Comparison of ENCODE assay signal across 9 mouse cellular contexts in genomic region chr11:108135407-108136159, GRCm38 (mm10).
DNase-seq lines count a peak whose midpoint lies in the region; ATAC-seq and TF ChIP-seq lines count a peak whose summit lies in the region.
"Had no signal": no experiment of that assay in that cellular context is flagged by ENCODE, and none has a peak within 500 bp of the region (broad histone marks: within the 10 kb centered on the region; RNA-seq: fewer than 3 reads in every experiment).

No protein-coding gene starts in this region.

- ATAC-seq in activated CD4-positive, CD25-positive, alpha-beta regulatory T cell, adult 4 months = peak; percentile 46
- ATAC-seq in limb, embryonic 13.5 days (ENCODE audit: low FRiP score, low read depth) = no peak

- no peak overlapping the region for H3K4me2 ChIP-seq in limb, embryonic 13.5 days (replicated peaks)
- H3K4me2 ChIP-seq: lung, embryonic 15.5 days had no signal

- peaks cover 10% of the 10 kb centered on the region; the same call in 1 of the 2 replicates for H3K4me1 ChIP-seq in limb, embryonic 13.5 days

- H3K9me3 ChIP-seq in limb, embryonic 13.5 days = no peaks in the 10 kb centered on the region
- H3K9me3 ChIP-seq: lung, embryonic 15.5 days had no signal

- peak overlapping the region; percentile 87 for H3K27ac ChIP-seq in layer of hippocampus, adult 2 months
- H3K27ac ChIP-seq in limb, embryonic 13.5 days = peak overlapping the region; percentile 33; the same call in 1 of the 2 replicates
- H3K27ac ChIP-seq: lung, embryonic 15.5 days had no signal

- H3K27me3 ChIP-seq in limb, embryonic 13.5 days = no peaks in the 10 kb centered on the region
- H3K27me3 ChIP-seq: lung, embryonic 15.5 days had no signal

- DNase-seq in adrenal gland, postnatal 14 days = peak; percentile 11
- DNase-seq in adrenal gland, postnatal 36 days = no peak
- no peak for DNase-seq in layer of hippocampus, adult 2 months (ENCODE audit: low spot score in 2 of 2)
- no peak for DNase-seq in layer of hippocampus, postnatal 36 days
- DNase-seq in urinary bladder, adult 18-20 months (ENCODE audit: low spot score in 2 of 2) = no peak
- DNase-seq in frontal cortex, postnatal 10 days (ENCODE audit: low spot score in 2 of 2) = no peak

- no peak overlapping the region for H3K4me3 ChIP-seq in layer of hippocampus, adult 2 months
- no peak overlapping the region for H3K4me3 ChIP-seq in limb, embryonic 13.5 days
- H3K4me3 ChIP-seq: lung, embryonic 15.5 days had no signal

- H3K36me3 ChIP-seq in limb, embryonic 13.5 days = no peaks in the 10 kb centered on the region
- H3K36me3 ChIP-seq: lung, embryonic 15.5 days had no signal

- whole genome bisulfite sequencing in limb, embryonic 13.5 days = 26% methylated on average over 4 of the region's 4 CpGs

- peak; percentile 78 for TF ChIP-seq CTCF in layer of hippocampus, adult 2 months (conservative IDR thresholded peaks at IDR 0.05)

- no peak overlapping the region for H3K9ac ChIP-seq in limb, embryonic 13.5 days
- H3K9ac ChIP-seq: lung, embryonic 15.5 days had no signal
